Mouse (Mus musculus) liver, adult 2 months (tissue): ENCODE results near the gene Rpl6.

Source experiments
- CTCF ChIP-seq: fragments of 200-500 bp; IDR thresholded peaks from 2 replicates; pipeline ENCODE4 v1.5.1; 2011; ENCODE audit warnings: low read depth, low read length, control low read depth
- POLR2A ChIP-seq: fragments of 200-500 bp; IDR thresholded peaks from 2 replicates; pipeline ENCODE4 v1.6.1; 2011; ENCODE audit warnings: low read length, control low read depth; ENCODE audit not compliant: insufficient read depth; ENCODE audit errors: extremely low read depth

GRCm38 (mm10) chr5:121197337-121197736 lies 6.9 kb upstream of the Rpl6 start:
- TF ChIP-seq POLR2A: no peak
- no peak for TF ChIP-seq CTCF
